Mouse (Mus musculus): ENCODE measurements around the gene Itm2b. TPM values are rescaled to one million over a fixed set of nuclear protein-coding genes. Genes with fewer than 3 reads are reported as not detected.

Itm2b gene
- polyA plus RNA-seq, 1 experiment from 2014 or later = 945 TPM

DNA sequence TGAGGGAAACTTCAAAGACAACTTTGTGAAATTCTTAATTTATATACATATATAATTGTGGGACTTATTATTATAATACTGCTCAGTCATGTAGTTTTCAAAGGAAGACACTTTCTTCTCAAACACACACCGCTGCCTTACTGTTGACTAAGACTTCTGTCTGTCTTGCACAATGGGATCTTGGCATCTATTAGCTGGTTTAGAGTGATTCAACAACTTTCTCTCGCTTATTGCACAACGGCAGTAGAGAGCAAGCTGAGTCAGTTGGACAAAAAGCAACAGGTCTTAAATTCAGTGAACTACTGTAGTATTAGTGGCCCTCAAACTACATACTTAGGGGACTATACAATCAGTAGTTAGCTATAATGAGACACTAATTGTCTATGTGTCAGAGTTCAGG, 25.0 kb upstream of the Itm2b start:
- H3K4me1 ChIP-seq = no peaks in the 10 kb centered on the region
- no peak overlapping the region for H3K4me2 ChIP-seq
- H3K4me3 ChIP-seq (replicated peaks) = no peak overlapping the region
- no peaks in the 10 kb centered on the region for H3K27me3 ChIP-seq (replicated peaks)
- H3K9ac ChIP-seq = no peak overlapping the region
- no peak overlapping the region for H3K27ac ChIP-seq
- WGBS = 80% methylated on average over 3 of the region's 3 CpGs
- H3K36me3 ChIP-seq = no peaks in the 10 kb centered on the region
- H3K9me3 ChIP-seq = no peaks in the 10 kb centered on the region
- no peak for ATAC-seq (ENCODE audit: insufficient read depth, low FRiP score, low read depth)

DNA sequence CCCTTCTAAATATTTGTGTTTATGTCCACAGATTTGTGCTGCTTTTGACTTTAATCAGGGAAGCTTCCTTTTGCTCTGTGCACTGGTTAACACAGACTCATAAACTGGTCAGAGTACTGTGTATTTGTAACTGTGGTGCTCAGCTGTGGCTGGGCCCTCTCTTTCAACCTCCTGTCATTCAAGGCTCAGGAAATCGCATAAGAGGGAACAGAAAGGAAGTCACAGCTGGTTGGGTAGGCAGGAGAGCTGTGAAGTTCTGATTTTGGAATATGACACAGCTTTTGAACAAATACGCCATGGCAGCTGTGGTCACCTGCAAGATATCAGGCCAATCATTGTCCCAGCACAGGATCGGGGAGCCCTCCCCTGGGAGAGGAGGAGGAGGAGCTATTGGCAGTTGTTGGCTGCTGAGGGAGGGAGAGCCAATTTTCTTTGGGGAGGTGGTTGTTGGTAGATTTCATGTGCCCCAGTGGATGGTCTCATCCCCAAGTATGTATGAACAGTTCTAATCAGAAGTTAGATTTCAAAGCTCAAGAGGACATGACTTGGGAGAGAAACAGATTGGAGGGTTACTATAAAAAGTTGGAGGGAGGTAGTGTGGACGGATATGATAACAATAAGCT, 23.2 kb upstream of the Itm2b start:
- no peak for ATAC-seq (ENCODE audit: insufficient read depth, low FRiP score, low read depth)
- 74% methylated on average over 4 of the region's 4 CpGs for WGBS
- H3K4me2 ChIP-seq = no peak overlapping the region
- no peak overlapping the region for H3K9ac ChIP-seq
- H3K4me1 ChIP-seq = no peaks in the 10 kb centered on the region
- H3K27me3 ChIP-seq (replicated peaks) = no peaks in the 10 kb centered on the region
- H3K27ac ChIP-seq = no peak overlapping the region
- no peaks in the 10 kb centered on the region for H3K9me3 ChIP-seq
- no peaks in the 10 kb centered on the region for H3K36me3 ChIP-seq
- no peak overlapping the region for H3K4me3 ChIP-seq (replicated peaks)

- H3K36me3 ChIP-seq = no peaks in the 10 kb centered on the region
- H3K27ac ChIP-seq = no peak overlapping the region
- H3K27me3 ChIP-seq (replicated peaks) = no peaks in the 10 kb centered on the region
- H3K9me3 ChIP-seq = no peaks in the 10 kb centered on the region
- 68% methylated on average over 3 of the region's 3 CpGs for WGBS
- H3K4me1 ChIP-seq = no peaks in the 10 kb centered on the region
- no peak overlapping the region for H3K9ac ChIP-seq
- no peak overlapping the region for H3K4me2 ChIP-seq
- no peak for ATAC-seq (ENCODE audit: insufficient read depth, low FRiP score, low read depth)
- H3K4me3 ChIP-seq (replicated peaks) = no peak overlapping the region
These were observed 18.9 kb upstream of the Itm2b start for GRCm38 (mm10) chr14:73404016-73404415.

- no peaks in the 10 kb centered on the region for H3K36me3 ChIP-seq
- no peak for ATAC-seq (ENCODE audit: insufficient read depth, low FRiP score, low read depth)
- H3K9ac ChIP-seq = no peak overlapping the region
- H3K9me3 ChIP-seq = no peaks in the 10 kb centered on the region
- H3K4me2 ChIP-seq = no peak overlapping the region
- no peaks in the 10 kb centered on the region for H3K4me1 ChIP-seq
- no peak overlapping the region for H3K4me3 ChIP-seq (replicated peaks)
- no peak overlapping the region; the same call in 1 of the 2 replicates for H3K27ac ChIP-seq
- no peaks in the 10 kb centered on the region for H3K27me3 ChIP-seq (replicated peaks)
- WGBS = 66% methylated on average over 5 of the region's 5 CpGs
These were observed 18.3 kb upstream of the Itm2b start for GRCm38 (mm10) chr14:73403351-73403750.

DNA sequence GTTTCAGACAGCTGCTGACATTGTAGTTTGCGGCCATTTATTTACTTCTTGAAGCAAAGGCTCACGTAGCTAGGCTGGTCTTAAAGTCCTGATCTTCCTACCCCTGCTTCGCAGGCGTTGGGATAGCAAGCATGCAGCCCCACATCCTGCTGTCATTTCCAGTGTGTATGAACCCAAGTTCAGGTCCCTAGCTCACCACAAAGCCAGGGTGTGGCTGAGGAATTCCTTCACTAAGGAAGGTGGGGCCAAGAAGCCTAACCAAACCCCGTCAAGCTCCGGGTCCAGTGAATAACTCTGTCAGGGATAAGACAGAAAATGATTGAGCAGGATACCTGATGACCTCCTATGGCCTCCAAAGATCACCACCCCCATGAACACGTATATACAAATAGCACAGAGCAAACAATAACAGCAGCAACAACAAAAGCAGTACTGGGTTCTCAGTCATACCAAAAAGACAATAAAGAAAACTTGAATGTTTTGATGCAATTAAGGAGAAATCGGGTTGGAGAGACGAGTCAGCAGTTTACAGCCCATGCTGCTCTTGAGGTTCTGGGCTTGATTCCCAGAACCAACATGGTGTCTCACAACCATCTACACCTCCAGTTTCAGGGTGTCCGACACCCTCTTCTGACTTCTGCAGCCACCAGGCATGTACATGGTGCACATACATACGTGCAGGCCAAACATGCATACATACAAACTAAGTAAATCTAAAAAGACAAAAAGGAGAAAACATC, 17.4 kb upstream of the Itm2b start:
- H3K27me3 ChIP-seq (replicated peaks) = no peaks in the 10 kb centered on the region
- no peaks in the 10 kb centered on the region for H3K36me3 ChIP-seq
- ATAC-seq (ENCODE audit: insufficient read depth, low FRiP score, low read depth) = no peak
- no peak overlapping the region for H3K27ac ChIP-seq
- H3K4me3 ChIP-seq (replicated peaks) = no peak overlapping the region
- H3K4me2 ChIP-seq = no peak overlapping the region
- 58% methylated on average over 11 of the region's 11 CpGs for WGBS
- H3K4me1 ChIP-seq = 0 out of 2 replicates have a peak, but pooled peaks cover 5% of the 10 kb centered on the region
- H3K9ac ChIP-seq = no peak overlapping the region
- no peaks in the 10 kb centered on the region for H3K9me3 ChIP-seq

DNA sequence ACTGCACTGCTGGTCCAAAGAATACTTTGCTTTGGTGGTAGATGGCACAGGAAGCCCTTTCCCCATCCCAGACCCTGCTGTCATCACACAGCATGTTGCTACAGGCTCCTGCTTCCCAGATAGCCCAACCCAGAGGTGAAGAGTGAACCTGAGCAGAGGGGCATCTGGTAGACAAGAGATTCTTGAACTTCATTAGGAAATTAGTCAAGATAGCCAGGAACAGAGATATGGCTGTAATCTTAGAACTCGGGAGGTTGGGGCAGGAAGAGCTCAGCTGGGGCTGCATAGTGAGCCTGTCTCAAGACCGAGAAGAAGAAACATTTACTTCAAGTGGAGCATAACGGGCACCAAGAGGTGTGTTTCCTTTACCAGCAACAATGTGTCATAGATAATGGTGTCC, 16.3 kb upstream of the Itm2b start:
- ATAC-seq (ENCODE audit: insufficient read depth, low FRiP score, low read depth) = no peak
- H3K4me2 ChIP-seq = no peak overlapping the region
- H3K27me3 ChIP-seq (replicated peaks) = no peaks in the 10 kb centered on the region
- 0 out of 2 replicates have a peak, but pooled peaks cover 5% of the 10 kb centered on the region for H3K4me1 ChIP-seq
- H3K27ac ChIP-seq = no peak overlapping the region
- H3K4me3 ChIP-seq (replicated peaks) = no peak overlapping the region
- no peak overlapping the region for H3K9ac ChIP-seq
- 53% methylated on average over 3 of the region's 3 CpGs for WGBS
- no peaks in the 10 kb centered on the region for H3K9me3 ChIP-seq
- no peaks in the 10 kb centered on the region for H3K36me3 ChIP-seq

DNA sequence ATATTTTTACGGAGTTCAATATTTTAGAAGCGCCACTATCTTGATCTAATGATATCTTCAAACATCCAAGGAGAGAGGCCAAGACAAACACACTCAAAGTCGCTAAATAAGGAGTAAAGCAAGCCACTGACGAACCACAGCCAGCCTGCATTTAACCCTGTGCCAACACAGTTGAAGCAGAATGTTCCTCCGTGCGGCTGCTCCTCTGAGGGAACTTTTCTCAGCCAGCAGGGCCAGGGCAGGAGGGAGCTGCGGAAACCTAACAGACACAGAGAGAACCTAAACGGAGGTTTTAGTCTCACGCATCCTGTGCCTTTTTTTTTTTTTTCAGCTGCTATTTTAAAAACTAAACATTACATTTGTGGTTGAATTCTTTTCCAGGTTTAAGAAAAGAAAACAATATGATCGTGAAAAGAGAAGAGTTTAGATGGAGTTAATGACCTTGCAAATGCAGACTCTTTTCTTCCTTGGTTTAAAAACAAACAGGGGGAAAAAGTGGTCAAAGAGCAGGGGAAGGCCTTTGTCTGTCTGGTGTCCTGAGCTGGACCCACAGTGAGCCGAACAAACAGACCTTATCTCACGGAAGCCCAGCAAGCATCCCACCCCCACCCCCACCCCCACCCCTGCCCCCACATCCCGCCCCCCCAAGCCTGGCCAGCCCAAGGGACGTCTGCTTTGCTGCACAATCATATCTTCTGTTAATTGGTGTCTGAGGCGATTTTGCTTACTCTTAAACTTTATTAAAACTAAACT, 15.0 kb upstream of the Itm2b start:
- WGBS = 22% methylated on average over 15 of the region's 15 CpGs

GRCm38 (mm10) chr14:73398367-73398996, 13.4 kb upstream of the Itm2b start:
- no peak for ATAC-seq (ENCODE audit: insufficient read depth, low FRiP score, low read depth)
- 58% methylated on average over 8 of the region's 8 CpGs for WGBS
- Histone ChIP-seq H3K4me1 (peaks cover 15% of the 10 kb centered on the region; the same call in 1 of the 2 replicates), H3K36me3 (no peaks in the 10 kb centered on the region), H3K9me3 (no peaks in the 10 kb centered on the region), H3K27ac (no peak overlapping the region), H3K27me3 (replicated peaks) (no peaks in the 10 kb centered on the region), H3K4me2 (no peak overlapping the region), H3K4me3 (replicated peaks) (no peak overlapping the region), H3K9ac (no peak overlapping the region)

More for the DNA sequence above, 15.0 kb upstream of the Itm2b start:
- ATAC-seq (ENCODE audit: insufficient read depth, low FRiP score, low read depth) = no peak
- H3K4me3 ChIP-seq (replicated peaks) = no peak overlapping the region
- H3K27ac ChIP-seq = peak overlapping the region; percentile 51; the same call in 1 of the 2 replicates
- H3K4me2 ChIP-seq = no peak overlapping the region
- no peaks in the 10 kb centered on the region for H3K36me3 ChIP-seq
- H3K9ac ChIP-seq = no peak overlapping the region
- 0 out of 2 replicates have a peak, but pooled peaks cover 9% of the 10 kb centered on the region for H3K4me1 ChIP-seq
- no peaks in the 10 kb centered on the region for H3K9me3 ChIP-seq
- H3K27me3 ChIP-seq (replicated peaks) = no peaks in the 10 kb centered on the region

GRCm38 (mm10) chr14:73395750-73396149, 10.7 kb upstream of the Itm2b start:
- Histone ChIP-seq H3K36me3 (no peaks in the 10 kb centered on the region), H3K4me2 (no peak overlapping the region), H3K27me3 (replicated peaks) (no peaks in the 10 kb centered on the region), H3K9ac (no peak overlapping the region), H3K9me3 (no peaks in the 10 kb centered on the region), H3K27ac (no peak overlapping the region), H3K4me1 (peaks cover 15% of the 10 kb centered on the region; the same call in 1 of the 2 replicates), H3K4me3 (replicated peaks) (no peak overlapping the region)
- ATAC-seq (ENCODE audit: insufficient read depth, low FRiP score, low read depth) = no peak
- 59% methylated on average over 5 of the region's 5 CpGs for WGBS

DNA sequence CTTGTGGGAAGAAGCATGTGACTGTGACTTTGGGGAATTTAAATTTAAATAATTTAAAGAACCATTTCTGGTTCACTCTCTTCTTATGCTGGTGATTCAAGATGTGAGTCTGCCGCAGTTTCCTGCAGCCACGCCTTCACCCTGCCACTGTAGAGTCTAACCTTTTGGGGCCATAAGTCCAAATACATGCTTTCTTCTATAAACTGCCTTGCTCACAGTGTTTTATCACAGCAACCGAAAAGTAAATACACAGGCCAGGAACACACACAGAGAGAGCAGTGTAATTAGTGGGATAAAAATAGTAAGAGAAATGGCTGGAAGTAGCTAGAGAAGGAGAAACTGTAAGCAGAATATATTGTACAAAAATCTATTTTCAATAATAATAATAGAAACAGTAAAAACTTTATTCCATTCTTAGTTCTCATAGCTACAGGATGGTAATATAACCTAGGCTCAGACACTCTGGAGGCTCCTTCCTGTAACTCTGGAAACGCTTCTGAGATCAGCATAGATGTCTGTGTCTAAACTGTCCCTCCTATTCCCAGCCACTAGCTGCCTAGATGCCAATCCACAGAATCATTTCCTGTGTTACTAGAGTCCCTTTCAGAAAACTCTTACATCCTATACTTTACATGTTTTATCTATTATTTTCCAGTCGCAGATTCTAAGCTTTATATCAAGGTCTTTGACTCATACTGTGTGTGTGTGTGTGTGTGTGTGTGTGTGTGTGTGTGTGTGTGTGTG, 9.3 kb upstream of the Itm2b start:
- 42% methylated on average over 5 of the region's 5 CpGs for WGBS
- H3K4me1 ChIP-seq = peaks cover 15% of the 10 kb centered on the region; the same call in 1 of the 2 replicates
- H3K9ac ChIP-seq = no peak overlapping the region
- H3K36me3 ChIP-seq = no peaks in the 10 kb centered on the region
- no peaks in the 10 kb centered on the region for H3K9me3 ChIP-seq
- no peak overlapping the region for H3K4me3 ChIP-seq (replicated peaks)
- no peak overlapping the region for H3K4me2 ChIP-seq
- peak; percentile 79 for ATAC-seq (ENCODE audit: insufficient read depth, low FRiP score, low read depth)
- no peaks in the 10 kb centered on the region for H3K27me3 ChIP-seq (replicated peaks)
- peak overlapping the region; percentile 44; the same call in 1 of the 2 replicates for H3K27ac ChIP-seq

DNA sequence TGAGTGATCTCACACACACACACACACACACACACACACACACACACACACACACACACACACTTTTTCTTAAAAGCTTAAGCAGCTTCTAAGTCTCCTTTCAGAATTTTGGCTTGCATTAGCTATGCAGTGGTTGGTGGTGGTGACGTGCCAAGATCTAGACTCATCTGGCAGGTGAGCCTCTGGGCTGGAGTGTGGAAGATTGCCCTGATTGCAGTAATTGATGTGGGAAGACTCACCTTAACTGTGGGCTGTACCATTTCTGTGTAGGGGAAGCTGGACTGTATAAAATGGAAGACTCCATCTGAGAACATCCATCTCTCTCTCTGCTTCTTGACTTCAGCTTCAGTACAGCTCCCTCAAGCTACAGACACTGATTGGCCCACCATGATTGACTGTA, 6.4 kb upstream of the Itm2b start:
- peaks cover 18% of the 10 kb centered on the region for H3K4me1 ChIP-seq
- H3K27me3 ChIP-seq (replicated peaks) = no peaks in the 10 kb centered on the region
- no peak overlapping the region for H3K27ac ChIP-seq
- no peaks in the 10 kb centered on the region for H3K9me3 ChIP-seq
- ATAC-seq (ENCODE audit: insufficient read depth, low FRiP score, low read depth) = no peak
- WGBS = 89% methylated on average over 1 of the region's 1 CpGs
- no peak overlapping the region for H3K4me3 ChIP-seq (replicated peaks)
- H3K36me3 ChIP-seq = no peaks in the 10 kb centered on the region
- H3K4me2 ChIP-seq = no peak overlapping the region
- no peak overlapping the region for H3K9ac ChIP-seq

Data from stomach, embryonic 15.5 days (tissue).